Mouse (Mus musculus): Measurements from ENCODE around the gene Ppp2r5c. TPM values are rescaled to one million over a fixed set of nuclear protein-coding genes. Genes with fewer than 3 reads are reported as not detected.

Gene Ppp2r5c
- 138 and 143 TPM in 2 replicates for polyA plus RNA-seq (2015; fragmentation: Nextera tagmentation; extraction: Ambion mirVana)

DNA sequence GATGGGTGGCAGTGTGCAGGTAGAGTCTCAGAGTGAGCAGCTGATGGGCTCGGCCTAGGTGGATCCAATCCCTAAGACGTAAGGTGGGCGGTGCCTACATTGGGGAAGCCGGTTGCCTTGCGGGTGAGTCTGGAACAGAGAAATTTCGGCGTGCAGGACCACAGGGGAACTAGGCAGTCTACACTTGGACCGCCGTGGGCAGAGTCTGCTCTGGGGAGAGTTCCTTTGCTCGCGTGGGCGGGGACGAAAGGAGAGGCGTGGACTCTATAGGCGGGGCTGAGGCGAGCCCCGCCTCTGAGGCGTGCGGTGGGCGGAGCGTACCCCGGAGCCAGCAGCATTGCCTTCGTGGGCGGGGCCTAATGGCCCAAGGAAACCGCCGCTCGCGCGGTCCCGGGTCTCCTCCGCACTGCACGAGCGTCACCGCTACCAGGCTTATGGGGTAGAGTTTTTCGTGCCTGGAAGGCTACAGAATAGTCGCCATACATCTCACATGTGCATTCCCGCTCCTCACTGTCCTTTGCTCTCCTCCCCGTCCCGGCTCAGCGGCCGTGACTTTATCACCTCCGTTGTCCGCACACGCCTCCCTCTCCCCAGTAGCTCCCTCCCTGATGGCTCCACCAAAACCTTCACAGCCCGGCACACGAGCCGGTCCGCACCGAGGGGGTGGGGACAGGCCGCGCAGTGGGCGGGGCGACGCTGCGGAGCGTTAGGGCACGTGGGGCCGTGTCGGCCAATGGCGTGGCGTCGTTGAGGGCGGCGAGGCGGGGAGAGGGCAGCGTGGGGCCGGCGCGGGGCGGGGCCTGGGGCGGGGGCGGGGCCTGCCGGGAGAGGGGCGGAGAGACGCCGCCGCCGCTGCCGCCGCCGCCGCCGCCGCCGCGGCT, at the start of gene Ppp2r5c:
Gene Ppp2r5c, plus strand, starts transcription at position 831 of the 881 bp plus-strand sequence.
- H3K27me3 ChIP-seq (replicated peaks; ENCODE audit: control insufficient read depth, insufficient read depth, low read length), result no peaks in the 10 kb centered on the region
- peak within 1 kb of the TSS; percentile 88 for H3K9ac ChIP-seq (ENCODE audit: low read depth, low read length)
- peak; percentile 87 for ATAC-seq
- no peak for TF ChIP-seq CTCF (IDR thresholded peaks at IDR 0.05; ENCODE audit: low read depth)
- peak within 1 kb of the TSS; percentile 87 for H3K4me2 ChIP-seq (replicated peaks; ENCODE audit: low read depth)
- H3K27ac ChIP-seq (ENCODE audit: low read depth, low read length), result peak within 1 kb of the TSS; percentile 95
- peak within 1 kb of the TSS; percentile 81 for H3K4me3 ChIP-seq (ENCODE audit: low read depth, low read length)
- peaks cover 16% of the 10 kb centered on the region; the same call in 1 of the 2 replicates for H3K36me3 ChIP-seq (ENCODE audit: control insufficient read depth, insufficient read depth)
- under 1% methylated on average over 78 of the region's 86 CpGs for WGBS
- H3K4me1 ChIP-seq (replicated peaks; ENCODE audit: control insufficient read depth, insufficient read depth, low read length), result peaks cover 9% of the 10 kb centered on the region
- H3K9me3 ChIP-seq (ENCODE audit: control insufficient read depth), result no peaks in the 10 kb centered on the region

- TF ChIP-seq CTCF (IDR thresholded peaks at IDR 0.05; ENCODE audit: low read depth), result peak; percentile 94
- no peak overlapping the region for H3K27ac ChIP-seq (ENCODE audit: low read depth, low read length)
- no peaks in the 10 kb centered on the region for H3K36me3 ChIP-seq (ENCODE audit: control insufficient read depth, insufficient read depth)
- H3K9me3 ChIP-seq (ENCODE audit: control insufficient read depth), result peaks cover 3% of the 10 kb centered on the region; the same call in 1 of the 2 replicates
- H3K27me3 ChIP-seq (replicated peaks; ENCODE audit: control insufficient read depth, insufficient read depth, low read length), result no peaks in the 10 kb centered on the region
- no peak overlapping the region for H3K4me2 ChIP-seq (replicated peaks; ENCODE audit: low read depth)
- no peak overlapping the region for H3K9ac ChIP-seq (ENCODE audit: low read depth, low read length)
- ATAC-seq, result no peak
- no peaks in the 10 kb centered on the region for H3K4me1 ChIP-seq (replicated peaks; ENCODE audit: control insufficient read depth, insufficient read depth, low read length)
- 28% methylated on average over 8 of the region's 8 CpGs for WGBS
- H3K4me3 ChIP-seq (ENCODE audit: low read depth, low read length), result no peak overlapping the region
Observed at GRCm38 (mm10) chr12:110398351-110398750, 48.6 kb upstream of the Ppp2r5c start.

DNA sequence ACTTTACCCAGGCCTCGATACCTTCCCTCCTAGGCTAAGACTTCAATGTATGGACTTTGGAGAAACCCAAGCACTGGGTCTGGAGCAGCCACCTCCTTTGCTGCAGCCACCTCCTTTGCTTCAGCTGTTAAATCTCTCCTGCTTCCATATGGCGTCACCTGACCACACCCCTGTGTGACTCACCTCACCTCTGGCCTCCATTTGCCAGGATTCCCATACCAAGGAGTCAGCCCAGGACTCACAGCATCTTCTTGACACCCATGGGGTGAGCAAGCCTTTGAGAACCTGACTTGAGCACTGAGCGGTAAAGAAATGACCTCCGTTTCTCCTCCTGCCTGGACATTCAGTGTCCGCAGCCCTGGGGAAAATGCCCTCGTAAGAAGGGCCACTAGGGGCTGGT, 47.8 kb upstream of the Ppp2r5c start:
- Histone ChIP-seq H3K9ac (ENCODE audit: low read depth, low read length) (no peak overlapping the region), H3K27ac (ENCODE audit: low read depth, low read length) (no peak overlapping the region), H3K4me2 (replicated peaks; ENCODE audit: low read depth) (no peak overlapping the region), H3K4me1 (replicated peaks; ENCODE audit: control insufficient read depth, insufficient read depth, low read length) (no peaks in the 10 kb centered on the region), H3K9me3 (ENCODE audit: control insufficient read depth) (peaks cover 3% of the 10 kb centered on the region; the same call in 1 of the 2 replicates), H3K4me3 (ENCODE audit: low read depth, low read length) (no peak overlapping the region), H3K27me3 (replicated peaks; ENCODE audit: control insufficient read depth, insufficient read depth, low read length) (no peaks in the 10 kb centered on the region), H3K36me3 (ENCODE audit: control insufficient read depth, insufficient read depth) (no peaks in the 10 kb centered on the region)
- ATAC-seq, result no peak
- 74% methylated on average over 6 of the region's 6 CpGs for whole genome bisulfite sequencing
- TF ChIP-seq CTCF (IDR thresholded peaks at IDR 0.05; ENCODE audit: low read depth), result no peak

DNA sequence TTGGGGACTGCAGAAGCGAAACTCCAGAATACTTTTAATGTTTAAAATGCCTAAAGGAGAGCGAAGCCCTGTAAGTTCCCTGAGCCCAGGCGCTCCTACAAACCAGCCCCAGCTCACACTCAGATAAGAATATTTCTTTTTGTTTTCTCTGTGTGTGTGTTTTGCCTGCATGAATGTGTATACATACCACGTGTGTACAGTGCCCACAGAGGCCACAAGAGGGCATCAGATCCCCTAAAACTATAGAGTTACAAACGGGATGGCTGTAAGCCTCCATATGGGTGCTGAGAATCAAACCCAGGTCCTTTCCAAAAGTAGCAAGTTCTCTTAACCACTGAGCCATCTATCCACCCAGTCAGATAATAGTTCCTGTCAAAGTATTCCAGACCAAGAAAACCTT, 46.0 kb upstream of the Ppp2r5c start:
- H3K9ac ChIP-seq (ENCODE audit: low read depth, low read length), result no peak overlapping the region
- H3K27me3 ChIP-seq (replicated peaks; ENCODE audit: control insufficient read depth, insufficient read depth, low read length), result no peaks in the 10 kb centered on the region
- no peaks in the 10 kb centered on the region for H3K4me1 ChIP-seq (replicated peaks; ENCODE audit: control insufficient read depth, insufficient read depth, low read length)
- WGBS, result 88% methylated on average over 5 of the region's 5 CpGs
- H3K27ac ChIP-seq (ENCODE audit: low read depth, low read length), result no peak overlapping the region
- H3K36me3 ChIP-seq (ENCODE audit: control insufficient read depth, insufficient read depth), result no peaks in the 10 kb centered on the region
- H3K9me3 ChIP-seq (ENCODE audit: control insufficient read depth), result peaks cover 3% of the 10 kb centered on the region; the same call in 1 of the 2 replicates
- ATAC-seq, result no peak
- H3K4me3 ChIP-seq (ENCODE audit: low read depth, low read length), result no peak overlapping the region
- TF ChIP-seq CTCF (IDR thresholded peaks at IDR 0.05; ENCODE audit: low read depth), result 0 out of 2 replicates have a peak, but pooled peaks have one; percentile 6
- no peak overlapping the region for H3K4me2 ChIP-seq (replicated peaks; ENCODE audit: low read depth)

DNA sequence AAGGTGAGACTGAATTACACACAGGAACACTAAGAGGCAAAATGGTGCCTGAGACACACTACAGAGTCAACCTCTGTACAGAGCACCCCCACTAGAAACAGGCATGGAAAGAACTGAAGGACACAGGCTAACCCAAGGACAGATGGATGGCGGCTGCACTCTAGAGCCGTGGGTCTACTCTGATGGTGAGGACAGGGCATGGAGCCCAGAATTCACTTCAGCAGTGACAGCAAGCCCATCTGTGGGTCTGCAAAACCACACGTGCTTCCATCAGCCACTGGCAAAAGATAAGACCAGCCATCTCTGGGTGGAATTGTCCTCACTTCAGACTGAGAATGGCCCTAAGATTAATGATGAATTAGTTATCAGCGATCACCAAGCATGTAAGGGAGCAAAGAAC, 45.0 kb upstream of the Ppp2r5c start:
- Histone ChIP-seq H3K27ac (ENCODE audit: low read depth, low read length) (no peak overlapping the region), H3K9ac (ENCODE audit: low read depth, low read length) (no peak overlapping the region), H3K9me3 (ENCODE audit: control insufficient read depth) (peaks cover 3% of the 10 kb centered on the region; the same call in 1 of the 2 replicates), H3K4me1 (replicated peaks; ENCODE audit: control insufficient read depth, insufficient read depth, low read length) (no peaks in the 10 kb centered on the region), H3K36me3 (ENCODE audit: control insufficient read depth, insufficient read depth) (no peaks in the 10 kb centered on the region), H3K4me3 (ENCODE audit: low read depth, low read length) (no peak overlapping the region), H3K4me2 (replicated peaks; ENCODE audit: low read depth) (no peak overlapping the region), H3K27me3 (replicated peaks; ENCODE audit: control insufficient read depth, insufficient read depth, low read length) (no peaks in the 10 kb centered on the region)
- TF ChIP-seq CTCF (IDR thresholded peaks at IDR 0.05; ENCODE audit: low read depth), result no peak
- WGBS, result 86% methylated on average over 4 of the region's 4 CpGs
- ATAC-seq, result no peak

DNA sequence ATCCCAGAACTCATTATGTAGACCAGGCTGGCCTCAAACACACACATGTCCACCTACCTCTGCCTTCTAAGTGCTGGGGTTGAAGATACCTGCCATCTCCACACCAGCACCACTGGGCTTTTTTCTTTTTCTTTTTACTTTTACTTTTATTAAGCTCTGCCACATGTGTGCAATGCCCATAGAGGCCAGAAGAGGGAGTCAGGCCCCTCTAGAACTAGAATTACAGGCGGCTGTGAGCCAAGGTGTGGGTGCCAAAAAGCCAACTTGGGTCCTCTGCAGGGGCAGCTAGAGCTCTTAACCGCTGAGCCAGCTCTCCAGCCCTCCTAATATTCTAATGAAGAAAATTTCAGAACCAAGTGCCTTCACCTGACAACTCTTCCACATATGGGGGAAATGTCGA, 30.7 kb upstream of the Ppp2r5c start:
- H3K9ac ChIP-seq (ENCODE audit: low read depth, low read length), result no peak overlapping the region
- H3K36me3 ChIP-seq (ENCODE audit: control insufficient read depth, insufficient read depth), result no peaks in the 10 kb centered on the region
- H3K4me1 ChIP-seq (replicated peaks; ENCODE audit: control insufficient read depth, insufficient read depth, low read length), result no peaks in the 10 kb centered on the region
- H3K4me2 ChIP-seq (replicated peaks; ENCODE audit: low read depth), result no peak overlapping the region
- no peak overlapping the region for H3K4me3 ChIP-seq (ENCODE audit: low read depth, low read length)
- H3K9me3 ChIP-seq (ENCODE audit: control insufficient read depth), result no peaks in the 10 kb centered on the region
- ATAC-seq, result no peak
- TF ChIP-seq CTCF (IDR thresholded peaks at IDR 0.05; ENCODE audit: low read depth), result peak; percentile 63
- no peak overlapping the region for H3K27ac ChIP-seq (ENCODE audit: low read depth, low read length)
- H3K27me3 ChIP-seq (replicated peaks; ENCODE audit: control insufficient read depth, insufficient read depth, low read length), result no peaks in the 10 kb centered on the region
- WGBS, result 50% methylated on average over 3 of the region's 3 CpGs

All from intestine, postnatal 0 days (tissue).